Mouse (Mus musculus): ENCODE results near the gene Emsy. TPM values are rescaled to one million over a fixed set of nuclear protein-coding genes. Genes with fewer than 3 reads are reported as not detected.

Gene Emsy
- total and polyA plus RNA-seq, 2 experiments from 2014 or later: 8.8 to 20.1 TPM

- no peak overlapping the region for H3K4me3 ChIP-seq (ENCODE audit: low read depth, low read length)
- ATAC-seq (ENCODE audit: insufficient read depth, low read depth) (no peak), DNase-seq (ENCODE audit: low spot score) (no peak)
- H3K9me3 ChIP-seq (replicated peaks; ENCODE audit: control insufficient read depth, low read length): no peaks in the 10 kb centered on the region
- peak overlapping the region; percentile 36; the same call in 1 of the 2 replicates for H3K27ac ChIP-seq (ENCODE audit: low read depth)
- H3K4me1 ChIP-seq (ENCODE audit: control insufficient read depth, insufficient read depth): no peaks in the 10 kb centered on the region
- H3K27me3 ChIP-seq (ENCODE audit: control insufficient read depth, insufficient read depth, low read length): no peaks in the 10 kb centered on the region
- 73% methylated on average over 5 of the region's 5 CpGs for WGBS
- H3K9ac ChIP-seq (replicated peaks; ENCODE audit: low read depth, low read length): no peak overlapping the region
- H3K4me2 ChIP-seq (ENCODE audit: low read depth, low read length): no peak overlapping the region
- H3K36me3 ChIP-seq (replicated peaks; ENCODE audit: control insufficient read depth, insufficient read depth, low read length): no peaks in the 10 kb centered on the region
- TF ChIP-seq CTCF (IDR thresholded peaks at IDR 0.05; ENCODE audit: low read depth) (no peak), EP300 (IDR thresholded peaks at IDR 0.05; ENCODE audit: low read depth) (no peak)
Measured at GRCm38 (mm10) chr7:98562966-98563365, 93.6 kb downstream of the Emsy start.

- Histone ChIP-seq H3K4me2 (ENCODE audit: low read depth, low read length) (no peak overlapping the region), H3K4me1 (ENCODE audit: control insufficient read depth, insufficient read depth) (no peaks in the 10 kb centered on the region; the same call in 1 of the 2 replicates), H3K27me3 (ENCODE audit: control insufficient read depth, insufficient read depth, low read length) (no peaks in the 10 kb centered on the region), H3K9me3 (replicated peaks; ENCODE audit: control insufficient read depth, low read length) (no peaks in the 10 kb centered on the region), H3K4me3 (ENCODE audit: low read depth, low read length) (no peak overlapping the region), H3K36me3 (replicated peaks; ENCODE audit: control insufficient read depth, insufficient read depth, low read length) (no peaks in the 10 kb centered on the region), H3K9ac (replicated peaks; ENCODE audit: low read depth, low read length) (no peak overlapping the region), H3K27ac (ENCODE audit: low read depth) (no peak overlapping the region)
- TF ChIP-seq CTCF (IDR thresholded peaks at IDR 0.05; ENCODE audit: low read depth) (no peak), EP300 (IDR thresholded peaks at IDR 0.05; ENCODE audit: low read depth) (no peak)
- 70% methylated on average over 8 of the region's 8 CpGs for WGBS
- ATAC-seq (ENCODE audit: insufficient read depth, low read depth) (no peak), DNase-seq (ENCODE audit: low spot score) (no peak)
Measured at GRCm38 (mm10) chr7:98562186-98562585, 94.4 kb downstream of the Emsy start.

- DNase-seq (ENCODE audit: low spot score) (no peak), ATAC-seq (ENCODE audit: insufficient read depth, low read depth) (no peak)
- TF ChIP-seq CTCF (IDR thresholded peaks at IDR 0.05; ENCODE audit: low read depth) (no peak), EP300 (IDR thresholded peaks at IDR 0.05; ENCODE audit: low read depth) (no peak)
- no peak overlapping the region for H3K27ac ChIP-seq (ENCODE audit: low read depth)
- H3K4me2 ChIP-seq (ENCODE audit: low read depth, low read length): no peak overlapping the region
- 83% methylated on average over 12 of the region's 12 CpGs for WGBS
- H3K36me3 ChIP-seq (replicated peaks; ENCODE audit: control insufficient read depth, insufficient read depth, low read length): no peaks in the 10 kb centered on the region
- no peak overlapping the region for H3K9ac ChIP-seq (replicated peaks; ENCODE audit: low read depth, low read length)
- H3K4me1 ChIP-seq (ENCODE audit: control insufficient read depth, insufficient read depth): no peaks in the 10 kb centered on the region; the same call in 1 of the 2 replicates
- no peaks in the 10 kb centered on the region for H3K27me3 ChIP-seq (ENCODE audit: control insufficient read depth, insufficient read depth, low read length)
- H3K9me3 ChIP-seq (replicated peaks; ENCODE audit: control insufficient read depth, low read length): no peaks in the 10 kb centered on the region
- no peak overlapping the region for H3K4me3 ChIP-seq (ENCODE audit: low read depth, low read length)
Measured at GRCm38 (mm10) chr7:98561556-98562164, 94.9 kb downstream of the Emsy start.

- no peak overlapping the region for H3K9ac ChIP-seq (replicated peaks; ENCODE audit: low read depth, low read length)
- H3K4me1 ChIP-seq (ENCODE audit: control insufficient read depth, insufficient read depth): no peaks in the 10 kb centered on the region; the same call in 1 of the 2 replicates
- ATAC-seq (ENCODE audit: insufficient read depth, low read depth) (peak; percentile 61), DNase-seq (ENCODE audit: low spot score) (no peak)
- no peaks in the 10 kb centered on the region for H3K27me3 ChIP-seq (ENCODE audit: control insufficient read depth, insufficient read depth, low read length)
- H3K4me2 ChIP-seq (ENCODE audit: low read depth, low read length): no peak overlapping the region
- 67% methylated on average over 9 of the region's 9 CpGs for WGBS
- no peak for TF ChIP-seq EP300 (IDR thresholded peaks at IDR 0.05; ENCODE audit: low read depth)
- TF ChIP-seq CTCF (IDR thresholded peaks at IDR 0.05; ENCODE audit: low read depth): no peak
- H3K9me3 ChIP-seq (replicated peaks; ENCODE audit: control insufficient read depth, low read length): no peaks in the 10 kb centered on the region
- H3K27ac ChIP-seq (ENCODE audit: low read depth): peak overlapping the region; percentile 30; the same call in 1 of the 2 replicates
- H3K4me3 ChIP-seq (ENCODE audit: low read depth, low read length): no peak overlapping the region
- H3K36me3 ChIP-seq (replicated peaks; ENCODE audit: control insufficient read depth, insufficient read depth, low read length): no peaks in the 10 kb centered on the region
Measured at GRCm38 (mm10) chr7:98558128-98558921, 98.3 kb downstream of the Emsy start.

GRCm38 (mm10) chr7:98556767-98557394 is 99.7 kb downstream of the Emsy start:
- Histone ChIP-seq H3K4me3 (ENCODE audit: low read depth, low read length) (no peak overlapping the region), H3K27me3 (ENCODE audit: control insufficient read depth, insufficient read depth, low read length) (no peaks in the 10 kb centered on the region), H3K4me2 (ENCODE audit: low read depth, low read length) (no peak overlapping the region), H3K27ac (ENCODE audit: low read depth) (no peak overlapping the region), H3K9me3 (replicated peaks; ENCODE audit: control insufficient read depth, low read length) (no peaks in the 10 kb centered on the region), H3K4me1 (ENCODE audit: control insufficient read depth, insufficient read depth) (no peaks in the 10 kb centered on the region; the same call in 1 of the 2 replicates), H3K9ac (replicated peaks; ENCODE audit: low read depth, low read length) (no peak overlapping the region), H3K36me3 (replicated peaks; ENCODE audit: control insufficient read depth, insufficient read depth, low read length) (no peaks in the 10 kb centered on the region)
- TF ChIP-seq EP300 (IDR thresholded peaks at IDR 0.05; ENCODE audit: low read depth) (no peak), CTCF (IDR thresholded peaks at IDR 0.05; ENCODE audit: low read depth) (no peak)
- WGBS: 85% methylated on average over 6 of the region's 6 CpGs
- no peak for ATAC-seq (ENCODE audit: insufficient read depth, low read depth)
- DNase-seq (ENCODE audit: low spot score): no peak

Data from heart, postnatal 0 days (tissue).